Mouse (Mus musculus): Measurements from ENCODE around the gene Rps28.
"Not testable (repeated sequence)": the region's sequence is repeated elsewhere in the genome, so short reads cannot be mapped to it uniquely, and the experiment has no call there.

The Rps28 gene

GRCm38 (mm10) chr17:33824084-33824996, at the start of gene Rps28, which contains the start of gene Ndufa7:
TSS of gene Rps28 (minus strand) at chr17:33824562.
TSS of gene Ndufa7 (plus strand) at chr17:33824572.
- DNase-seq (ENCODE audit: low read depth, low spot score): peak; percentile 92

DNA sequence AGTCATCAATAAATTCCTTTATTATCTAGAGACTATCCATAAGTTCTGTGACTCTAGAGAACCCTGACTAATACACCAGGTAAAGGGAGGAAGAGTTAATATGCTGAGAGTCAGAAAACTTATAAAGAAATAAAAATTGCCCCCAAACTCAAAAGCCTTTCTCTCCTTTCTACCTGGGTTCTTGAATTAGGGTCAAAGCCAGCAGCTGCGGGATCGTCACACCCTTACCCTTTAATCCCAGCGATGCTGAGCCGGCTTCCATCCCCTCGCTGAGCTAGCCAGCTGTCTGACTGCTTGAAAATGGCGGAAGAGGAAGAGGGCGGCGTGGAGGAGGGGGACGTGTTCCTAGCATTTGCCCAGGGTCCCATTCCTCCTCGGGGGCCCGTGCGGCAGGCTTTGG, 49.2 kb upstream of the Rps28 start, which contains the start of gene Gm7029:
Gene Gm7029, plus strand, starts transcription at position 301 of the 400 bp plus-strand sequence.
- not testable (repeated sequence) for DNase-seq (ENCODE audit: low read depth, low spot score)

DNA sequence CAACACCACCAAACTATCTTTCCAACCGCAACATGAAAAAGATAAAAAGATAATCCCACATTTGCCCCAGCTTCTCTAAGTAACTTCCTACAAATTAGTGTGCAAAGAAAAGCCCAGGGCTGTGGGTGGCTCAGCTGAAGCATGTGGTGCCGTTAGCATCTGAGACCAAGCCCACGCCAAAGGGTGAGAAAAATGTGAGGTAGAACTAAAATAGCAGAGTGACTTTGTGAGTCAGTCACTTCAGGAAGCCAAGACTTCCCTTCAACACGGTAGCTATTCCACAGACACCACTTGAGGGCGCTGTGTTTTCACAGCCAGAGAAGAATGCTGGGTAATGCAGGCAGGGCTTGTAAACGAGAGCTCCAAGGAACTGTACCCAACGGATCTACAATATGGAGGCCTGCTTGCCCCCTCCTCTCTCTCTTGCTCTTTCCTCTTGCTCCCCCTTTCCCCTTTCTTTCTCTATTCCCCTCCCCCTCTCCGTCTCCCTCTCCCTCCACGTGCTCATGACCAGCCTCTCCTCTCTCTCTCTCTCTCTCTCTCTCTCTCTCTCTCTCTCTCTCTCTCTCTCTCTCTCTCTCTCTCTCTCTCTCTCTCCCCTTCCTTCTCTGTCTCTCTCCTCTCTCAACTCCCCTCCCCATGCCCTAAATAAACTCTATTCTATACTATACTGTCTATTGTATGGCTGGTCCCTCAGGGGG, 41.1 kb upstream of the Rps28 start:
- peak; percentile 97 for DNase-seq (ENCODE audit: low read depth, low spot score)

GRCm38 (mm10) chr17:33857816-33858215, 33.5 kb upstream of the Rps28 start:
- DNase-seq (ENCODE audit: low read depth, low spot score): no peak

DNA sequence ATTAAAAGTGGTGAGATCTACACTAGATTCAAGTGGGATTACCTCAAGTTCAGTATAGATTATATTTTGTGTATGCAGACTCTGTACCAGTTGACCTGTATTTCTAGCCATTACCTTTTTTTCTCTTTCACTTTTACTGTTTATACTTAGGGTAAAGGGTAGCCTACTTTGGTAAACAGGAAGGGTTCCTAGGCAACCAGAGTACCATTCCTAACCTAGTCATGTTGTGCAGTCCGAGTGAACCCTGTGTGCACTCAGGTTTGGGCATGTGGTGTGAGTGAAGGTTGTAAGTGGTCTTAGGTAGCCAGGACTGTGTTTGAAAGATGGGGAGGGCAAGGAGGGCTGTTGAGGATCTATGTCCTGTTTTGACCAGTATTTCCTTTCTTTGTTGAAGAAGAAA, 27.0 kb upstream of the Rps28 start:
- DNase-seq (ENCODE audit: low read depth, low spot score): no peak

GRCm38 (mm10) chr17:33848139-33848538, 23.8 kb upstream of the Rps28 start:
- DNase-seq (ENCODE audit: low read depth, low spot score): no peak

DNA sequence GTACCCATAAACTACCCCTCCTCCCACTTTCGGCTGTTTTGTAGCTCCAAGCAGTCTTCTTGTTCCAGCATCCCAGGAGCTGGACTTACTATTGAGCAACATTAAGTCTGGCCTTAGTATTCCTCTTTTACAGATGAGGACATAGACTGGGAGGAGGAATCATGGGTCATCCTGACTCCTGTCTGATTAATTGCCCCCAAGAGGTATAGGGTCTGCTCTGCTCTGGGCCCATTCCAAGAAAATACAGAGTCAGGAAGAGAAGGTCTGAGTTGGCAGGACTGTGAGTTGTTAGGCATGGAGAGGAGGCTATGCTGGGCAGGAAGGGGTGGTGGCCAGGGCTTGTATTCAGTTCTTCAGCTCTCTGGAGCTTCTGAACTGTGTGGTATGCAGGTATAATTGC, 19.8 kb upstream of the Rps28 start:
- DNase-seq (ENCODE audit: low read depth, low spot score): no peak

DNA sequence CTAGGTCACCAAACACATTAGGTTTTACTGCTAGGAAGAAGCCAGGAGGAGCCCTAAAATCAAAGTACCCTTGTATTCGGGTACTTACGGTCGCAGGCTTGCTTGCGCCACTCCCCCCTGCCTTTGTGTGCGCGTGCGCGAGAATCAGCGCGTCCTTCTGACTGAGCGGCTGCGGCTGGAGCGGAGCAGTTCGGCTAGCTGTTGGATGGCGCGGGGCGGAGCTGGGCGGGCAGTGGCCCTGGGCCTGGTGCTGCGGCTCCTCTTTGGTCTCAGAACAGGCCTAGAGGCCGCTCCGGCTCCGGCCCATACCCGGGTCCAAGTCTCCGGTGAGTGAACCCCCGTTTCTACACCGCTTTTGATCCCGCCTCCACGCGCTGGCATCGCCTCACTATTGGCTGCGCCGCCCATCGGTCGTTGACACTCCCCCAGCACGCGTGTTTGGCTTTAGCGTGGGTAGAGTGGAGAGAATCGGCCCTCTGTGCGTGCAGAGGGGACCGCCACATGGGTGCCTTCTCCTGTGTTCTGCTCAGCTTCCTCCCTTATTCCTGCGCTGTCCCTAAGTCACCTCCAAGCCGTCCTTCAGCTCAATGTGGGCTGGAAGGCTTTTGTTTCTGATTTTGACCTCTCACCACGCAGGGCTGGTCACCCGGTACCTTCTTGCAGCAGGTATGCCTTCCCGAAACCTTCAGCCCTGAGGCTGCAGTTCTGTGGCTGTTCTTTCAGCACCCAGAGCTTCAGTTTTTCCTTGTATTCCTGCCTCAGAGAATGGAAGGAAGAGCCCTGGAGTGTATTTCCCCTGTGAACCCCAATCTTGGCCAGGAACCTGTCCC, 18.8 kb upstream of the Rps28 start, which contains the start of gene Cd320:
Gene Cd320, plus strand, starts transcription at position 126 of the 830 bp plus-strand sequence.
- peak; percentile 91 for DNase-seq (ENCODE audit: low read depth, low spot score)

GRCm38 (mm10) chr17:33829561-33829960, 5.2 kb upstream of the Rps28 start:
- no peak for DNase-seq (ENCODE audit: low read depth, low spot score)

DNA sequence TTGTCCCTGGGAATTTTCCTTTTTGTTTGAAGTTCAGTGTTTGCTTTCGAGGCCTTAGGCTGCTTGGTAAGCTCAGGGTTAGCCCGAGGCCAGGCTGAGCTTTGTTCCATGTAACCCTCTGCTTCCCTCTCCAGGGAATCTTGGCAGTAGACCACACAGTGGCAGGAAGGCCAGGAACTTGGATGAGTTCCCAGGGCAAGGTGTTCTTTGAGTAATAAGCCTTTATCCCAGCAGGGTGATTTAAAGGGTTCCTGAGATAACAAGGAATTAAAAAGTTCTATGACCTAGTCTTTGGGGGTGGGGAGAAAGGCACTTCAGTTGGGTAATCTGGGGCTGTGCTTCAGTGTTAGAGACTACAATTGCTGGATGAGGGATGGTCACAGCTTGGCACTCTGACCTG, 4.5 kb upstream of the Rps28 start:
- DNase-seq (ENCODE audit: low read depth, low spot score): no peak

- peak; percentile 57 for DNase-seq (ENCODE audit: low read depth, low spot score)
Measured at GRCm38 (mm10) chr17:33826850-33827249, 2.5 kb upstream of the Rps28 start.

DNA sequence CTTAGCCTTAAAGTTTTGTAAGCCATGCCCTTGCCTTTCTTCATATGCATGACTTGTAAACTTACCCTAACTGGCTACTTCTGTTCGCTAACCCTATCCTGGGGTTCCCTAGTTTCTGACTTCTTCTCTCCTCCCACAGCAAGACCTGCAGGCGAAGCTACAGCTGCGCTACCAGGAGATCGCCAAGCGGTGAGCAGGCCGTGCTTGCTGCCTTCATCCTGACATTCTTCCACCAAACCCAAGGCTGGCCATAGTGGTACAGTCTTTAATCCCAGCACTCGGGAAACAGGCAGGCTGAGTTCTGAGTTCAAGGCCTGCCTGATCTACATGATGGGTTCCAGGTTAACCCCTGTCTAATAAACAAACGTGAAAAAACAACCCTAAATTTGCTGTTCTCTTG, 1.1 kb upstream of the Rps28 start:
- DNase-seq (ENCODE audit: low read depth, low spot score): no peak

- not testable (repeated sequence) for DNase-seq (ENCODE audit: low read depth, low spot score)
Measured at GRCm38 (mm10) chr17:33824997-33825330, 602 bp upstream of the Rps28 start.

DNA sequence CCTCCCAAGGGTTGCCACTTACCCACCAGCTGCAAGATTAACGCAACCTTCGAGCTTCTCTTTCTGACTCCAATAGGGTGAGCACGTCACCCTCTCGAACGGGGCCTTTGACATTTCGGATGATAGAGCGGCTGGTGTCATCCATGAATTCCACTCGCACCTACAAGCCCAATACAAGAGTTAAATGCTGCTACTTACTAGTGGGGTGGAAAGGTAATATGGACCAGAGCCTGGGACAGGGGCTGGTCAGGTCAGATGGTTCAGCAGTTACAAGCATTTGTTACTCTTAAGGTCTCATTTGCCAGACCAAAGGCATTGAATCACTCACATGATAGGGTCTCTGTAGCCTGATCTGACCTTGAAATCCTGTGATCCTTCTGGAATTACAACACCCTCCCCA, 1.2 kb downstream of the Rps28 start:
- DNase-seq (ENCODE audit: low read depth, low spot score): not testable (repeated sequence)

- no peak for DNase-seq (ENCODE audit: low read depth, low spot score)
Measured at GRCm38 (mm10) chr17:33822436-33822959, 1.9 kb downstream of the Rps28 start.

DNA sequence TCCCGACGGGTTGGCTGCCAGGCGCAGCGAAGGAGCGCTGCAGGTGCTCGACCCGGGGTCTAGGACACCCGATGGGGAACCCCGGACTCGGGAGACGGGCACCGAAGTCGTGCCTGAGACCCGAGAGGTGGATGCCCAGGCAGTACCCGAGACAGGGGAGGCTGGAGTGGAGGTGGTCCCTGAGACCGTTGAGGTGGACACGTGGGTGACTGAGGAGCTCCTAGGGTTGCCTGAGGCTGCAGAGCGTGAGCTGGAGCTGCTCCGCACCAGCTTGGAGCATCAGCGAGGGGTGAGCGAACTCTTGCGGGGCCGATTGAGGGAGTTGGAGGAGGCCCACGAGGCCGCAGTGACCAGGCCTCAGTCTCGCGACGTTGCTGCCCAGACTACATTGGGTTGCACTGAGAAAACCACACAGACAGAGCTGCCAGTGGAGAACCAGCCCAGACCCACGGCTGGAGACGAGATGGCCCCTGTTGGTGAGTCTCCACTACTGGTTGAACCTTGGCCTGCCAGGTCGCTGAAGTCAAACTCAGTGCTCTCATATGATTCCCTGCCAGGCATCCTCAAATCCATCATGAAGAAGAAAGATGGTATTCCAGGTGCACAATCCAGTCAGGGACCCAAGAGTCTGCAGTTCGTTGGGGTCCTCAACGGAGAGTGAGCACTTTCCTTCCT, 6.3 kb downstream of the Rps28 start:
- no peak for DNase-seq (ENCODE audit: low read depth, low spot score)

GRCm38 (mm10) chr17:33817184-33817968, 7.0 kb downstream of the Rps28 start:
- DNase-seq (ENCODE audit: low read depth, low spot score): peak; percentile 95

DNA sequence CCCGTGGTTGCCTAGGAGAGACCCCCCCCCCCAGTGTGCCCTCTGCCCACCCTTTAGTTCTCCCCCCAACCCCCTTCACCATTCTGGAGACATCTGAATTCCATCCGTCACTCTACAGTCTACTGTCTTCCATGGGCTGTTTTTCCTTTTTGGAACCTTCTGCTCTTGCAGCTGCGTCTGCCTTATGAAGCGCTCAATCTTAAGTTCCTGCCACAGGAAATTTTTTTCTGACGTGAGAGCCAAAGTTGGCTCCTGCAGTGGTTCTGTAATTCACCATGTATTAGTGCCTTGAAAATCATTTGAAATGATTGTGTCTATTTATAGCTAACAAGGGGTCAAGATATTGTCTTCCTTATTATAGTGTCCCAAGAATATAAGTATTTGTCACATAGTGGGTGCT, 7.8 kb downstream of the Rps28 start:
- DNase-seq (ENCODE audit: low read depth, low spot score): no peak

DNA sequence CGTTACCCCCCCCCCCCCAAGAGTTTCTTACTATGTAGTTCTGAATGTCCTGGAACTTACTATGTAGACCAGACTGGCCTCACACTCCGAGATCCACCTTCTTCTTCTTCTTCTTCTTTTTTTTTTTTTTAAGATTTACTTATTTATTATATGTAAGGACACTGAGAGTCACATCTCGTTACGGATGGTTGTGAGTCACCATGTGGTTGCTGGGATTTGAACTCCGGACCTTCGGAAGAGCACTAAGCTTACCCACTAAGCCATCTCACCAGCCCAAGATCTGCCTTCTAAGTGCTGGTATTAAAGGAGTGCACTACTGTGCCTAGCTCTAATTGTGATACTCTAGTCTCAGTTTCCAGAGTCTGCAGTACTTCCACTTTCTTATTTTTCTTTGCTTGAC, 9.0 kb downstream of the Rps28 start:
- DNase-seq (ENCODE audit: low read depth, low spot score): no peak

DNA sequence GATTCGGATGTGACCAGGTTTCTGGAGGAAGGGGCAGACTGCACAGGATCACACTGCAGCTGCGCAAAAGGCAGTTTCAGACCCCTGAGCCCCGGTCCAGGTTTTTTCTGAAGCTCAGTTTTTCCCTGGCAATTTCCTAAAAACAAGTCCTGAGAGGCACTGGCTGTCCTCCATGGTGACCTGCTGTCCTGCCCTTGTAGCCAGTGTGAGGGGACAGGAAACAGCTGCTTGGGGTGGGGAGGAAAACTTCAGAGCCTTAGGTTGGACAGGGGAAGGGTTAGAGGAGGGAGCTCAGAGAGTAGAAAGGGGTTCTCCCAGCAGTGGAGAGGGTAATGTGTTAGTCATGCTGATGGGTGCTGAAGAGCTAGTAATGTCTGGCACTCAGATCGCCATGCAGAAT, 11.4 kb downstream of the Rps28 start:
- no peak for DNase-seq (ENCODE audit: low read depth, low spot score)

Measured in telencephalon, adult 2 months (tissue).